Mouse (Mus musculus) lung, adult 18-20 months (tissue): Measurements from ENCODE around the gene Gm4565.
"Not testable (repeated sequence)": the region's sequence is repeated elsewhere in the genome, so short reads cannot be mapped to it uniquely, and the experiment has no call there.

Experiments used
- DNase-seq, 2 experiments: peaks; one replicate each; pipeline ENCODE4 v3.0.0; 2022; ENCODE audit warnings: mixed read lengths in 2 of 2

Gm4565 gene

DNA sequence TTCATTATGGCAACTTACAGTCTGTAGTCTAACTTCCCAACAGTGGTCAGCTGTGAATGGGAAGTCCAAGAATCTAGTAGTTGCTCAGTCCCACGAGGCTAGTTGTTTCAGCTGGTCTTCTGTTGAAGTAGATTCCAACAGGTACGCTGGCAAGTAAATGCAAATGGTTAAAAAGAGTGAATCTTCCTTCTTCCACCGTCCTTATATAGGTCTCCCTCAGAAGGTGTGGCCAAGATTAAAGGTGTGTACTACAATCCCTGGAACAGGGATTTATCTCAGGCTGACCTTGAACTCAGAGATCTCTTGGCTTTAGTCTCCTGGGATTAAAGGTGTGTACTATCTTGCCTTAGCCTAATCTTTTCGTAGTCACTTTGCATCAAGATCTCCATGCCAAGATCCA is at the start of gene Gm4565:
Gene Gm4565 (minus strand): TSS at position 101 of the 400 bp plus-strand sequence.
- DNase-seq, result not testable (repeated sequence)

DNA sequence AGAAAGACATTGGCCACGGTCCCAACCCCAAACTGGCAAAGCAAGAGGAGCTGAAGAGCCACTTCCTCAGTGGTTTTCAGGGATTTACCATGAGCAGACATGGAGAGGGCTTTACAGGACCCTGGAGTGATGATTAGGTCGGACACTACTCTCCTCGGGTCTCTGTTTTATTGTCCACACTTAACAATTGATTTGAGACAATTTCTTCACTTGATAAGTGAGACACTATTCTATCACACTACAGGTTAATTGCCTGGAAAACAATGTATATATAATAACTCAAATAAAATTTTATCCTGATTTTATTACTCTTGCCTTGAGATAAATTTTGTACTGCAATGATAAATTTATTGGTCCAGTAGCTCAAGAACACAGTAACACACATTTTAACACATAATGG is 22.7 kb downstream of the Gm4565 start, which contains the start of gene Gm4201:
Gene Gm4201 (minus strand): TSS at position 101 of the 400 bp plus-strand sequence.
- DNase-seq, result not testable (repeated sequence)

DNA sequence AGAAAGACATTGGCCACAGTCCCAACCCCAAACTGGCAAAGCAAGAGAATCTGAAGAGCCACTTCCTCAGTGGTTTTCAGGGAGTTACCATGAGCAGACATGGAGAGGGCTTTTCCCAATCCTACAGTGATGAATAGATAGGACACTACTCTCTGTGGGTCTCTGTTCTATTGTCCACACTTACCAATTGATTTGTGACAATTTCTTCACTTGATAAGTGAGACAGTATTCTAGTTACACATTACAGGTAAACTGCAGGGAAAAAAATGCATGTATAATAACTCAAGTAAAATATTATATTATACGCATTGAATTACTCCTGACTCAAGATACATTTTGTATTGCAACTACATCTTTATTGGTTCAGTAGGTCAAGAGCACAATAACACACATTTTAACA is 53.1 kb downstream of the Gm4565 start, which contains the start of gene Gm8677:
Gene Gm8677 (minus strand): TSS at position 101 of the 400 bp plus-strand sequence.
- not testable (repeated sequence) for DNase-seq
